Mouse (Mus musculus): ENCODE data around the gene Itpr2.

- no peak for TF ChIP-seq CTCF (IDR thresholded peaks at IDR 0.05; ENCODE audit: control insufficient read depth, insufficient read depth, insufficient read length)
- no peak for TF ChIP-seq USF1 (IDR thresholded peaks at IDR 0.05; ENCODE audit: low read depth)
- TF ChIP-seq FOSL1 (IDR thresholded peaks at IDR 0.05; ENCODE audit: insufficient read depth, low read length, poor library complexity, severe bottlenecking) = no peak
- no peak for TF ChIP-seq MAX (IDR thresholded peaks at IDR 0.05)
These were observed 20.6 kb downstream of the Itpr2 start for GRCm38 (mm10) chr6:146481441-146481840.

All from C2C12 (cell line).